In the genomic region with DNA sequence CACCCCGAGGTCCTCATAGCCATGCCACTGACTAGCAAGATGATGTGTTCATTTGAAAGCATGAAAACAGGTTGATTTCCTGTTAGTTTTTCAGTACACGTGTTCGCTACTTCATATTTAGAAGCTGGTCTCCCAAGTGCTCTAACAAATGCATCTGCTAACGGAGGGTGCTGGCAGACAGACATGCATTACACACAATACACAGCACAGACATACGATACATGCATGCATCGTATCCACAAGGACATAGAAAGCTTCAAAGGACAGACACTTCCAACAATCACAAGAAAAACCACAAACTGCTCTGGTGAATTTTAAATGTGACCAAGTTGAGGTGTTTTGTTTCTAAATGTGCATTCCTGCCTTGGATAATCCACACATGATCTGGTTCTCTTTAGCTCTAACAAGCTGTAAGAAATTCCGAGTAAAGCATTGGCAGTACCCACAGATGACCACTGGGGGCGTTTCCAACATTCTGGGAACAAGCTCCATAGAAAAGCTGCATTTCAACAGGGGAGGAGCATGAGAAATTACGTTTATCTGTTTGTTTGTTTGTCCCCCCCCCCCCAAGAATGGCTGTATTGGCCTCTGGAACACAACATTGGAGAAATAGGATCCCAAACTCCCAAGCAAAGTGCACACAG, we compare ENCODE assay signal across 9 mouse cellular contexts. TPM values are rescaled to one million over a fixed set of nuclear protein-coding genes. Genes with fewer than 3 reads are reported as not detected.
DNase-seq lines count a peak whose midpoint lies in the region; ATAC-seq and TF ChIP-seq lines count a peak whose summit lies in the region.
"Had no signal": no experiment of that assay in that cellular context is flagged by ENCODE, and none has a peak within 500 bp of the region (broad histone marks: within the 10 kb centered on the region; RNA-seq: fewer than 3 reads in every experiment).

No protein-coding gene starts in this region.

- no peak for TF ChIP-seq POLR2A in kidney, adult 2 months (IDR thresholded peaks at IDR 0.05; ENCODE audit: low read depth, low read length)
- TF ChIP-seq POLR2A in cortical plate, adult 2 months (IDR thresholded peaks at IDR 0.05; ENCODE audit: extremely low read depth, insufficient read depth, low read length), result no peak

- H3K4me2 ChIP-seq in neural tube, embryonic 15.5 days, result no peak overlapping the region

- no peak overlapping the region for H3K9ac ChIP-seq in neural tube, embryonic 15.5 days (replicated peaks)

- H3K27me3 ChIP-seq in kidney, adult 2 months (replicated peaks; ENCODE audit: control insufficient read depth, insufficient read depth, low read length), result peaks cover 2% of the 10 kb centered on the region; the same call in 1 of the 2 replicates
- H3K27me3 ChIP-seq in neural tube, embryonic 15.5 days (replicated peaks), result no peaks in the 10 kb centered on the region

- no peaks in the 10 kb centered on the region for H3K4me1 ChIP-seq in kidney, adult 2 months (ENCODE audit: control insufficient read depth, insufficient read depth, low read length)
- H3K4me1 ChIP-seq in cortical plate, adult 2 months (ENCODE audit: control insufficient read depth, insufficient read depth, low read length), result peaks cover 1% of the 10 kb centered on the region; the same call in 1 of the 2 replicates
- no peaks in the 10 kb centered on the region for H3K4me1 ChIP-seq in neural tube, embryonic 15.5 days

- ATAC-seq in neural tube, embryonic 15.5 days (ENCODE audit: low FRiP score), result 0 out of 2 replicates have a peak, but pooled peaks have one; percentile 69
- ATAC-seq in monocyte, adult 5-6 weeks (replicated peaks; ENCODE audit: insufficient number of reproducible peaks, low FRiP score, low TSS enrichment, poor library complexity, severe bottlenecking), result no peak

- no peaks in the 10 kb centered on the region for H3K9me3 ChIP-seq in neural tube, embryonic 15.5 days (replicated peaks)

- 60% methylated on average over 9 of the region's 9 CpGs for WGBS in kidney, adult 2 months
- WGBS in neural tube, embryonic 15.5 days, result 63% methylated on average over 9 of the region's 9 CpGs

- TF ChIP-seq CTCF in kidney, adult 2 months (conservative IDR thresholded peaks at IDR 0.05; ENCODE audit: insufficient read depth, insufficient read length, low read depth, low read length), result peak; percentile 32; the same call in 1 of the 2 replicates
- TF ChIP-seq CTCF in cortical plate, adult 2 months (IDR thresholded peaks at IDR 0.05; ENCODE audit: extremely low read depth, insufficient read depth, low read length), result peak; percentile 51; the same call in 1 of the 2 replicates

- no peak overlapping the region for H3K4me3 ChIP-seq in kidney, adult 2 months (ENCODE audit: insufficient read depth, low read depth, low read length)
- no peak overlapping the region for H3K4me3 ChIP-seq in cortical plate, adult 2 months (ENCODE audit: insufficient read depth, low read length)
- no peak overlapping the region for H3K4me3 ChIP-seq in neural tube, embryonic 15.5 days (replicated peaks)

- intact Hi-C loops in heart, postnatal 36 days (cut with DNase I), result no loop called here
- intact Hi-C loops in left cerebral cortex, postnatal 36 days (cut with DNase I), result no loop called here

- H3K36me3 ChIP-seq in kidney, adult 2 months (ENCODE audit: control insufficient read depth, insufficient read depth, low read length), result no peaks in the 10 kb centered on the region
- H3K36me3 ChIP-seq in neural tube, embryonic 15.5 days, result no peaks in the 10 kb centered on the region

- peak; percentile 44 for DNase-seq in kidney, adult 2 months
- DNase-seq in kidney, adult 11 months, result no peak
- DNase-seq in NIH3T3 (ENCODE audit: low read depth), result peak; percentile 69
- DNase-seq in heart, postnatal 36 days, result peak; percentile 22 to 36
- DNase-seq in left cerebral cortex, postnatal 36 days (ENCODE audit: low spot score in 2 of 2), result peak; percentile 54 to 61

- no peak overlapping the region for H3K27ac ChIP-seq in kidney, adult 2 months (ENCODE audit: insufficient read depth, low read depth, low read length)
- no peak overlapping the region for H3K27ac ChIP-seq in cortical plate, adult 2 months (ENCODE audit: insufficient read depth, low read length)
- no peak overlapping the region for H3K27ac ChIP-seq in neural tube, embryonic 15.5 days (replicated peaks)
- H3K27ac ChIP-seq: macrophage had no signal

RNA-seq across cellular contexts. Expression of a gene that starts 5.3 kb away (rescaled TPM):
- 0.43 and 35.1 TPM in 2 replicates for polyA plus RNA-seq in kidney, adult 2 months (2012; rRNA removed)
- not detected in 2 replicates for polyA plus RNA-seq in cortical plate, adult 2 months (2012; rRNA removed)
- total RNA-seq in heart, postnatal 36 days (2021), result 1,000 to 10,000 TPM; 2,372 to 3,015 TPM
- not detected for total RNA-seq in left cerebral cortex, postnatal 36 days (2021)
- 0.28 and 0.70 TPM in 2 replicates for polyA plus RNA-seq in neural tube, embryonic 15.5 days (2015; fragmentation: Nextera tagmentation; extraction: Ambion mirVana)
- total RNA-seq in monocyte, adult 5-6 weeks (2017), result not detected in 3 replicates
- polyA plus RNA-seq: macrophage had no signal

Comparison
In these comparisons a context has a peak if more than half of its experiments do, and no peak if none do; other contexts are left out.
1. RNA of a gene that starts 5.3 kb away (total RNA-seq): 2,372 to 3,015 TPM in heart, postnatal 36 days; not detected in left cerebral cortex, postnatal 36 days and not detected in monocyte, adult 5-6 weeks; every median in the first group is over 1,000 times any median in the second.